ENCODE assay signal across 8 mouse cellular contexts in genomic region chr17:64601751-64602578, GRCm38 (mm10). TPM values are rescaled to one million over a fixed set of nuclear protein-coding genes. Genes with fewer than 3 reads are reported as not detected.
DNase-seq lines count a peak whose midpoint lies in the region; ATAC-seq lines count a peak whose summit lies in the region.

No protein-coding gene starts in this region.

- H3K9me3 ChIP-seq in intestine, embryonic 14.5 days (ENCODE audit: control insufficient read depth, low read length) = no peaks in the 10 kb centered on the region
- H3K9me3 ChIP-seq in limb, embryonic 15.5 days = no peaks in the 10 kb centered on the region
- H3K9me3 ChIP-seq in midbrain, embryonic 15.5 days = no peaks in the 10 kb centered on the region

- peaks cover 32% of the 10 kb centered on the region for H3K4me1 ChIP-seq in intestine, embryonic 14.5 days (replicated peaks; ENCODE audit: control insufficient read depth, insufficient read depth, low read length)
- peaks cover 19% of the 10 kb centered on the region for H3K4me1 ChIP-seq in limb, embryonic 15.5 days
- peaks cover 46% of the 10 kb centered on the region for H3K4me1 ChIP-seq in midbrain, embryonic 15.5 days

- H3K4me2 ChIP-seq in intestine, embryonic 14.5 days (ENCODE audit: low read length) = peak overlapping the region; percentile 81
- peak overlapping the region; percentile 79 for H3K4me2 ChIP-seq in limb, embryonic 15.5 days
- H3K4me2 ChIP-seq in midbrain, embryonic 15.5 days = peak overlapping the region; percentile 98

- no peaks in the 10 kb centered on the region for H3K27me3 ChIP-seq in intestine, embryonic 14.5 days (replicated peaks; ENCODE audit: control insufficient read depth, insufficient read depth, low read length)
- no peaks in the 10 kb centered on the region for H3K27me3 ChIP-seq in limb, embryonic 15.5 days
- no peaks in the 10 kb centered on the region for H3K27me3 ChIP-seq in midbrain, embryonic 15.5 days (replicated peaks)

- WGBS in intestine, embryonic 14.5 days = under 1% methylated on average over 44 of the region's 44 CpGs
- WGBS in limb, embryonic 15.5 days = 1% methylated on average over 44 of the region's 44 CpGs
- under 1% methylated on average over 44 of the region's 44 CpGs for WGBS in midbrain, embryonic 15.5 days

- H3K9ac ChIP-seq in intestine, embryonic 14.5 days (ENCODE audit: low read length) = peak overlapping the region; percentile 86
- peak overlapping the region; percentile 93 for H3K9ac ChIP-seq in limb, embryonic 15.5 days
- H3K9ac ChIP-seq in midbrain, embryonic 15.5 days = peak overlapping the region; percentile 81

- peak overlapping the region; percentile 86 for H3K4me3 ChIP-seq in intestine, embryonic 14.5 days (ENCODE audit: low read depth, low read length)
- H3K4me3 ChIP-seq in limb, embryonic 15.5 days = peak overlapping the region; percentile 96
- peak overlapping the region; percentile 88 for H3K4me3 ChIP-seq in midbrain, embryonic 15.5 days

- DNase-seq in urinary bladder, adult 18-20 months (ENCODE audit: low spot score in 2 of 2) = peak; percentile 42 to 59
- DNase-seq in urinary bladder, postnatal 10 days (ENCODE audit: low spot score) = no peak
- DNase-seq in embryo, embryonic 10 days (ENCODE audit: low spot score) = peak; percentile 75
- DNase-seq in gastrocnemius, postnatal 25 days = peak; percentile 60
- peak; percentile 73 for DNase-seq in intestine, embryonic 14.5 days (ENCODE audit: low spot score)
- DNase-seq in spleen, postnatal 4 days (ENCODE audit: low spot score in 2 of 2) = peak; percentile 46 to 81

- H3K36me3 ChIP-seq in intestine, embryonic 14.5 days (ENCODE audit: control insufficient read depth, insufficient read depth, low read length) = no peaks in the 10 kb centered on the region
- no peaks in the 10 kb centered on the region for H3K36me3 ChIP-seq in limb, embryonic 15.5 days
- H3K36me3 ChIP-seq in midbrain, embryonic 15.5 days (replicated peaks) = no peaks in the 10 kb centered on the region

- peak overlapping the region; percentile 96; the same call in 1 of the 2 replicates for H3K27ac ChIP-seq in intestine, embryonic 14.5 days (ENCODE audit: low read depth)
- H3K27ac ChIP-seq in limb, embryonic 15.5 days = peak overlapping the region; percentile 96
- 0 out of 2 replicates have a peak overlapping the region, but pooled peaks have one; percentile 6 for H3K27ac ChIP-seq in midbrain, embryonic 15.5 days

- peak; percentile 23 for ATAC-seq in intestine, embryonic 14.5 days (replicated peaks; ENCODE audit: low FRiP score, low TSS enrichment, low read depth)
- ATAC-seq in limb, embryonic 15.5 days (ENCODE audit: insufficient number of reproducible peaks, low FRiP score, low TSS enrichment, low read depth) = no peak
- ATAC-seq in midbrain, embryonic 15.5 days (replicated peaks) = peak; percentile 47

RNA-seq across cellular contexts. Expression of gene Man2a1, which starts 1.4 kb away (rescaled TPM):
- 10 to 100 TPM in 1 of 2 experiments, 1 to 10 TPM in 1; 8.9 to 10.6 TPM for total RNA-seq in gastrocnemius, postnatal 25 days (2021)
- polyA plus RNA-seq in intestine, embryonic 14.5 days (2014; fragmentation: Nextera tagmentation; extraction: Ambion mirVana) = 12.6 and 12.8 TPM in 2 replicates
- polyA plus RNA-seq in limb, embryonic 15.5 days (2015; fragmentation: Nextera tagmentation; extraction: Ambion mirVana) = 13.0 and 15.6 TPM in 2 replicates
- 6.0 and 6.1 TPM in 2 replicates for polyA plus RNA-seq in midbrain, embryonic 15.5 days (2015; fragmentation: Nextera tagmentation; extraction: Ambion mirVana)

Comparison
In these comparisons a context has a peak if more than half of its experiments do, and no peak if none do; other contexts are left out.
1. H3K27ac ChIP-seq: peak in every context shown above with its lines; median percentile 96 in intestine, embryonic 14.5 days; 96 in limb, embryonic 15.5 days; 6 in midbrain, embryonic 15.5 days.